Mouse (Mus musculus): ENCODE data around the gene Slit3.

Gene Slit3

DNA sequence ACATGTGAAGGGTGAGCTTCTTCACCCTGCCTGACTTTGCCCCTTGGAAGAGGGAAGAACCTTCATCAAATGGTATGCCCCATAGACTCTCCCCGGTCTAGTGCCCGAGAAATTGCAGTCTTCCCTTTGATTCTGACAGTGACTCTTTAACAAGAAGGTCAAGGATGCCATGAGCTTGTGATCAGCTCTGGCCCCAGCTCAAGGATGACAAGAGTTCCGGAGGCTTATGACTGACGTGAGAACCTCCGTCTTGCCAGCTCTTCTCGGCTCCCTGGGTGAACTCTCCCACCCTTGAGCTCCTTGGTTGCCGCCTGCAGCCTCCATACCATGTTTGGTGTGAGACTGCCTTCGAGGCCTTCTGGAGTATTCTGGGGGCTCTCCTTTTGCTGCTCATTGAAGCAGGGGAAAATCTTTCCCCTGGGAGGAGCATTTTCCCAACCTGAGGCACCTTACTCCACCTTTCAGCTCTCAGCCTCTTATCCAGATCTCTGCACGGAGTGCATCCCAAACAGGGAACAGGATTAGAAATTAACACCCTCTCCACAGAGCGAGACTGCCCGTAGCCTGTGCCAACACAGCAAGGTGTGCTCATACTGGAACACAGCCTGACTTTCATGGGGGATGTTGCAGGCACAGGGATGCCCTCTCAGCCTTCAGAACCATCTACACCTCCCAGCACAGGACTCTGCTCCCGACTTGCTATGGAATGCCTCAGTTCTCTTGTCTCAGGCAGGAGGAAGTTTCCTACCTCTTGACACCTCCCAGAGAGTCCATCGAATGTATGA lies 224.9 kb downstream of the Slit3 start:
- no peak for DNase-seq (ENCODE audit: low read depth, low spot score)

DNA sequence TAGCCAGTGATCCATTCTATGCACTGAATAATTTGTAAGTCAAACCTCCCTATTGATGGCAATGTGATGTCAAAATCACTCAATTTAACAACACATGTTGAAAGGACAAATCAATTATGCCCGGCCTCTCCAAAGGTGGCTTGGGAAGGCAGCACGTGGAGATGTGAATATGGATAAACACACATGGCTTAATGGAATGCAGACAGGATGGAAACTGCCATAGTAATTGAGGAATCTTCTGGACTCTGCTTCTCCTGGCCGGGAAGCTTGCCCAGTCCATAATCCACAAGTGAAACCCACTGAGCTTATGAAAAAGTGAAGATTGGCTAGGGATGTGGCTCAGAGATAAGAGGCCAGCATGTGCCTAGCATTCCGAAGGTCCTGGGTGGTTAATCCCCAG lies 227.1 kb downstream of the Slit3 start:
- DNase-seq (ENCODE audit: low read depth, low spot score), result no peak

DNA sequence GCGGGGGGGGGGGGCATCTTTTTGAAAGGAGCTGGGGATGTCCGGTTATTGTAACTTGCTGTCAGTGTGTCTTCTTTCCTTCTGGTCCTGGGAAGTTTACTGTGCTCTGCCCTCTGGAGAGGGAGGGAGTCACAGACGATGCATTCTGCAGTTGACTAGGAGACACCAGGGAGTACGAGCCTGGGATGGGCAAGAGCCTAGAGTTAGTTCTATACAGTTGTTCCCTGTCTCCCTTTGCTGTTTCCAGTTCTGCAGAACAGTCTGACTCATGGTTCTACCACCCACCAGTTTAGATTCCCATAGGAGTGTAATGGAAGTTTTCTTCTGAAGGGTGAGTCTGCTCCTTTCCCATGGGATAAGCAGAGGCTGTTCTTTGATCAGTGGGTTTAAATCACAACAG lies 229.9 kb downstream of the Slit3 start:
- DNase-seq (ENCODE audit: low read depth, low spot score), result no peak

DNA sequence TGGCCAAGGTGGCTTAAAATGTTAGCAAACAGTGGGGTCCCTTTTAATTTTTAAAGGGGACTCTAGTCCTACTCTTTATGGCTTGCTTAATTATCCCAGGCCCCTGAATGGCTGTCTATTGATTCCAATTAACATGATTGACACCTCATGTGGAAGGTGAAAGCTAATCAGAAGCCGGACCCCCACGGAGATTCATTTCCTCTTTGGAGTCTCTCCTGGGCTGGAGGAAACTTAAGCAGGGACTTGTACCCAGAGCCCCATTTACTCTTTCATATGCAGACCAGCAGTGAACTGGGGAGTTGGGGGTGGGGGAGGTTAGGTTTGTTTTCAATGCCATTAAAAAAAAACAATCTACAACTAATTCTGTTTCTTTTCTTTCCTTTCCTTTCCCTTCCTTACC lies 230.4 kb downstream of the Slit3 start:
- no peak for DNase-seq (ENCODE audit: low read depth, low spot score)

DNA sequence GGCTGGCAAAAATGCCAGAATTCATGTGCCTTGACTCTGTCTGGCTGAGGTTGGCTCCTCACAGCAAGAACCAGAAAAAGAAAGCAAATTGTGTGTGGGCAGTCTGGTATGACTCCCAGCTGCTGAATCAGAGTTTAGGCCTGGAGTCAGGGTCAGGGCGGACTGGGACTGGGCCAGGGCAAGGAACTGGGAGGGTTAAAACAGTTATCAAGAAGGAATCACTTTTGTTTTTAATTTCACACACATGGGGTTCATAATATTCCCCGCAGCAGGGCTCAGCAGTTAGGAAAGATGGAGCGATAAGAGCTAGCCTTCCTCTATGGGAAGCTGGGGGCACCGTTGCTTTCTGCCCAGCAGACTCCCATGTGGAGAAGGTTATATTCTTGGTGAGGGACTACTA lies 234.8 kb downstream of the Slit3 start:
- DNase-seq (ENCODE audit: low read depth, low spot score), result no peak

DNA sequence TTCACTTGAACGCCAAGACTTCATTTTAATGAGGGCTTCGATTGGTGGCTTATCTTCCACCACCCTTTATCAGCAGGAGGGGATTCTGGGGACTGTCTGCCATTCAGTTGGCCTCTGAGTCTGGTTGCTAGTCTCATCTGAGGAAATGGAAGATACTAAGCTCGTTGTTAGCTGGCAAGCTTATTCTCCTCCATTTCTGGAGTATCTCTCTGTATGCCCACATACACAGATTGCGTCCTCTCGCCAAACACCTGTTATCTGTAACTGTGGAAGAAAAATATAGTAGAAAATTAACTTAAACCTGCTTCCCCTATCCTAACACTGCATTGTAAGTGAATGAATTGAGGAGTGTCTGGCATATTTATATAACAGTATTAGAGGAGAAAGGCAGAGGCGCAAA lies 240.0 kb downstream of the Slit3 start:
- DNase-seq (ENCODE audit: low read depth, low spot score), result no peak

DNA sequence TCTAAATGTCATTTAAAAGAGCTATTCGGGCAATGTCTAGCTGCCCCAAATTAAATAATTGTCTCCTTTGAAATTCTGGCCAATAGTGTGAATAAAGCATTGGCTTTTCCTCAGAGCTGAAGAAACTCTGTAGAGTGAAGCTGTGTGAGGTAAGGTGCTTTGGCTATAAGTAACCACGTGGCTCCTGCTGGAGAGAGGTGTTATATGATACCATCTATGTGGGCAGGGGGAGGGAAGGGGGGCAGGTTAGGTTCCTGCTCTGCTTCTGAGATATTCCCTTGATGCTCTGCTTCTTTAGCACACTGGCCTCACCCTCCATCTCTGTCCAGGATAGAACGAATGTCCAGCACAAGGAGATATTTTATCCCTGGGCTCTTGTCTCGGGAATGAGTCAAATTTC lies 242.0 kb downstream of the Slit3 start:
- no peak for DNase-seq (ENCODE audit: low read depth, low spot score)

DNA sequence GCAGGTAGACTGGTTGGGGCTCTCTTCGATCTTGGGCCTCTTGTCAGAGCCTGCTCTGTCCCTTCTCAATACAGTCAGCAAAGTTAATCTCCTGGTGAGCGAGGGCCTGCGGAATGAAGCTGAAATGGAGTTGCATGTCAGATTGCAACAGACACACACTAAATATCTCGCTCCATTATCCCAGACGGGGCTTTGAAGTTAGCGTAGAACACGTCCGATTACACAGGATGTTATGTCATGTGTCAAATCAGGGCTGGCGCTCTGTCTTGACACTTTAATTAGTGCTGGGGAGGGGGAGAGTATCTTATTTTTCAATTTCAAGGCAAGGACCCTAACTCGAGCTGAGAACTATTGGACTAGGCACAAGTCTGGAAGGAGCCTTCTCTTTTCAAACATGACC lies 243.4 kb downstream of the Slit3 start:
- no peak for DNase-seq (ENCODE audit: low read depth, low spot score)

DNA sequence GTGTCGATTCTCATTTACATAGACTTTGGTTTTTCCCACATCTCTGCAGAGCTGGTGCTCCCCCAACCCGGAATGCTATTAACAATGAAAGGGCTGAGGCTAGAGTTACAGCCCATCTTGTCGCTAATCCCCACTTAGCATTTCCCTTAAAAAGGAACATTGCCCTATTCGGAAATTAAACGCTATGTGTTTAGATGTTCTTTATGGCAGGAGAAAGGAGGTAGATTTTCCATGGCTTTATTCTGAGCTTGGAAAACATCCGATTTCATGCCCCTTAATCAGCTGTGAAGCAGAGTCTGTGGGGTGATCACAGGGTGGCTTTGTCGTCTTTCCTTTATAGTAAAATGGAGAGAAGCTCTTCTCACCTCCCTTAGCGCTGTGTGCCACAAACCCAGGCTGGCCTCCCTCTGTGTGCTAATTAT lies 244.5 kb downstream of the Slit3 start:
- DNase-seq (ENCODE audit: low read depth, low spot score), result no peak

DNA sequence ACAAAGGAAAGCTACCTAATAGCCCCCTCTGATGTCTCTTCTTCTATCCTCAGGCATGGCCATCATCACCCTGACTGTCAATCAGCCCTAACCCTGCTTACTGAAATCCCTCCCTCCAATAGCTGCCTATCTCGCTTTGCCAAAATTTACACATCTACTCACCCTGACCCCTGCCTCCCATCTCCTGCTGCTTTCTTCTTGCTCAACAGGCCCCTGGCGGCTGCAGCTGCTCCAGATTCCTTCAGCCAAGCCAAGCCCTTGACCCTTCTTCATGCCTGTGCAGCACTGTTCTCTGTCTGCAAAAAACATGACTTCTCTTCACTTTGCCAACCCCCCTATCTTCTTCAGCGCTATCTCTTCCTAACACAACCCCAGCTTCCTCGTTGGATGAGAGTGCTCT lies 245.6 kb downstream of the Slit3 start:
- no peak for DNase-seq (ENCODE audit: low read depth, low spot score)

DNA sequence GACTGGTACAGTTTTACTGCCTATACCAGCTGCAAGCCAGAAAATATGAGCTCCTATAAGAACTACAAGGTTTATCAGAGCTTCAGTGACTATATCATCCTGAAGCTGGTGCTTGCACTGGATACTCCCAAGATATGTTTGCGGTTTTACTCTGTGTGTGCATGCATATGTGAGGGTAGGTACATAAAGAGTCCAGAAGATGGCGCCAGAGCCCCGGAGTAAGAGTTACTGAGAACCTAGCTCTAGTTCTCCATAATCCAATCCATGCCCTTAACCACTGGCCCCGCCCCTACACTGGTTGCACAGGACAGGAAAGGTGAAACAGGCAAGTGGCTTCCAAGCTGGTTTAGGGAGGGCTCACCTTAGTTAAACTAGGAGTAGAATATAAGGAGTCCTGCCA lies 246.2 kb downstream of the Slit3 start:
- no peak for DNase-seq (ENCODE audit: low read depth, low spot score)

DNA sequence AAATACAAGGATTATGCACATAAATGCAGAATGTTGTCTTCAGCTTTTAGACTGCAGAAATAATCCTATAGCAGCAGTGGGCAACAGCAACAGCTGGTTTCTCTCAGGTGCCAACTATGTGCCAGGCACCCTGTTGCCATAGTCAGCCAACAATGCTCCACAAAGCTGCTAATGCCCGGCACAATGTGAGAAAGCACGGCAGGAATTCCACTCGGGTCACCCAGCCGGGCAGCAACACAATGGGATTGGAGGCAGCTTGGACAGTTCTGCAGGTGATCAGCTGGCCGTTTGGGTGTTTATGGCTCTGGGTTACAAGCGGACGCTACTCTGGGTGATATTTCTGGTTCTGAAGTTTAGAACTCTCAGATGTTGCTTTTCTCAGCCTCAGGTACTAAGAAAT lies 248.9 kb downstream of the Slit3 start:
- DNase-seq (ENCODE audit: low read depth, low spot score), result no peak

DNA sequence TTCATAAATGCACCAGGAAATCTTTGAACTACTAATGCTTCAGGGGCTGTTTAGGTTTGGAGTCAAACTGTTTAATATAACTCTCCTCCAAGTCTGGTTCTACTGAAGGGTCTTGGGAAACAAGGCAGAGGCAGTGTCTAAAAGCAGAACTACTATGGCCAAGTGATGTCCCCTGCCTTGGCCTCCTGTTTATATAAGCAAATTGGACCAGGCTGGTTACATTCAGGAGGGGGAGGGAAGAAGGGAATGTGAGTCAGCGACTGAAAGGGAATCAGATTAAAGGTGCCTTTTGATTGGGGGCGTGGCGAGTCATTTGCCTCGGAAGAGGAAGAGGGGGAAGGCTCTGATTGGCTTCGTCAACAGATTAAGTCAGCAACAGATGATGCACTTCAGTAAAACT lies 249.7 kb downstream of the Slit3 start:
- DNase-seq (ENCODE audit: low read depth, low spot score), result no peak

DNA sequence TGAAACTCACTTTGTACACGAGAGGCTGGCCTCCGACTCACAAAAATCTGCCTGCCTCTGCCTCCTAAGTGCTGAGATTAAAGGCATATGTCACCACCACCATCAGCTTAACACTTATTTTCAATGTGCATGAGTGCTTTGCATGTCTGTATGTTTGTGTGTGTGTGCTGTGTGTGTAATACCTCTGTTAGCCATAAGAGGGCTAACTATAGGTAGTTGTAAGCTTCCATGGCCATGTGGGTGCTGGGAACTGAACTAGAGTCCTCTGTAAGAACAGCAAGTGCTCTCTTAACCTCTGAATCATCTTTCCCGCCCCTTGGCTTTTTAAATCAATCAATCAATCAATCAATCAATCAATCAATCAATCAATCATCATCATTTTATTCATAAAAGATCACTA lies 251.4 kb downstream of the Slit3 start:
- no peak for DNase-seq (ENCODE audit: low read depth, low spot score)

DNA sequence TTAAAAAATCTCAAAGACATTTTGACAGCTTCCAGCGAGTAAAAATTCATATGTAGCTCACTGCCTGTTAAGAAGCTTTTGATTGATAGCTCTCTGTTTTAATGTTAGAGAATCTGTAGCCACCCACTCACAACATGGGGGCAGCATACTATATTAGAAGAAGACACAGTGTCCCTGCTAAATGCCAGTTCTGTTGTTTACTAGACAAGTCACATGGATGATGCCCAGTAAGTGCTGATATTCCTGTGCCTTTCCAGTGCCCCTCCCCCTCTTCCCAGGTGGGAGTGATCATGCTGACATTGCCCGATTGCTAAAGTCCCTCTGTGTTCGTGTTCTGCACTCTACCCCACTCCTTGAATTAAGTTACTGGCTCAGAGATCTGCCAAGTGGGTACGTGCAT lies 254.0 kb downstream of the Slit3 start:
- no peak for DNase-seq (ENCODE audit: low read depth, low spot score)

DNA sequence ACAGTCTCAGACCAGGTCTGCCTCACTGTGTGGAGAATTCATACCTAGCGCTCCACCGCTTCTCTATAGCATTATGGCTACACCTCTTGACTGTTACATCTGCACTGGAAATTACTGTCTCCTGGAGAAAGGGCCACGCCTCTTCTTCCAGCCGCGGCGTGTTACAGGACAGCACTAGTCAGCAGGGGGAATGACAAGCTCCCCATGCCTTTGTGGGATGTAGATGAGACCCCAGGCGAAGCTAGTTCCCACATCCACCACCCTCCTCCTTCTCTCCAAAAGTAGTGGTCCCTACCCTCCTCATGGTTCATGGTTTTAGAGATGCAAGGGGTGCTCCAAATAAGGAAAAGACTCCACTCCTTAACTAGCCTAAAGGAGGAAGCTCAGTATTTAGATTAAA lies 257.8 kb downstream of the Slit3 start:
- no peak for DNase-seq (ENCODE audit: low read depth, low spot score)

DNA sequence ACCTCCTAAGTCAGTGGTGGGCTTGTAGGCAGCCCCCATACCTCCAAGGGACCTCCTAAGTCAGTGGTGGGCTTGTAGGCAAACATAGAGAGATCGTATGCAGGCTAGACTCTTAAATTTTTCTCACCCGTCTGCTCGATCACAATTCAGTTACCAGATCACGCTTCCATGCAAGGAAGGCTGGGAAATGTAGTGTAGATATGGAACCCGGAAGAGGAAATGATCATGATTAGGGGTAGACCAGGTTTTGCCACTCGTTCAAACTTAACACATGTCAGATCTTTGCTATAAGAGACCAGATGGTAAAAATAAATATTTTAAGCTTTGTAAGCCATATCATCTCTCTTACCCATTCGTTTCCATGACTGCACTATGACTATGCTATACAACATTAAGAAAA lies 258.4 kb downstream of the Slit3 start:
- DNase-seq (ENCODE audit: low read depth, low spot score), result no peak

DNA sequence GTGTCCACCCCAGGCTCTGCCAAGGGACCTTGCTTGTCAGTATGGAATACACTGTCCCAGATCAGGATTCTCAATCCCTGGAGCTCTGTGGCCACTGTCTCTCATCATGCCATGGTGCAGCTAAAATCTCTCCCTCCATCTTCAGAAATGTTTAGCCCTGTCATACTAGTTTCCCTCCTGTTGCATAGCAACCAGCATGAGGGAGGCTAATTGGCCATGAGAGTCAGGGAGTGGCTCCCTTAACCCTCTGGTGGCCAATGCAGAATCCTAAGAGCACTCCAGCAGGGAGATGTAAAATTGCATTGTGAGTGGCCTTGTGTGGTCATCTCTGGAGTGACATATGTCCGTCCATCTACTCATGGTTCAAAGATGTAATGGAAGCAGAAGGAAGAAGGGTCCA lies 259.7 kb downstream of the Slit3 start:
- DNase-seq (ENCODE audit: low read depth, low spot score), result no peak

DNA sequence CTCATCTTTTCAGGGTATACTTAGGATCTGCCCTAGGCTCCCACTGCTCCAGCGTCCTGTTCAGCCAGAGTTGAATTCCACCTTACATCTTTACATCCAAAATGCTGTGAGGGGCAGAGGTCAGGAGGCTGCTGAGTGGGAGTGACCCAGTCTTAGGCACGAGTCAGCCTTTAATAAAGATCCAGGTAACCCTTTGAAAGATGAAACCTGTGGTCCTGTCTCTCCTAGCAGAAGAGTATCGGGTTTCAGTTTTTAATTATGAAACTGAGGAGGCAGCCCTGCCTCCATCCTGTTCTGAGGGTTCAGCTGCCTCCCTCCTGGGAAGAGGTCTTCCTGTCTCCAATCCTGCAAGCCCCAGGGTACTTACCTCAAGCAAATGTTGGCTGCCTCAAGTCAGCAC lies 264.4 kb downstream of the Slit3 start:
- no peak for DNase-seq (ENCODE audit: low read depth, low spot score)

DNA sequence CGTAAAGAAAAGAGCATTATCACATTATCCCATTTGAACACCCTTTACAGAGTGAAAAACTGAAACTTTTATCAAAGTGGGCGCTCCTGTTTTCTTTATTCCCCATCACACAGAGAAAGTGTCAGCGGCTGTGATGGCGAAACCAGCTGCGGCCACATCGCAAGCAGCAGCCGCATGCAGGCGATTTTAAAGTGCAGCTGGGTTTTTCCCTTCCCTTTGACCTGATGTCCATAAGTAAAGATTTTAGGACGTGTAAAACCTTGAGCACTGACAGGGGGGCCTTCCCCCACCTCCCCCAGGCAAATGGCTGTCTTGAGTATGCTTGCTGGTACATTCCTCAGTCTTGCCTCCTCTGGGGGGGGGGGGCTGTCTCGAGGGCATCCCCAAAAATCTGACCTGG lies 266.8 kb downstream of the Slit3 start:
- no peak for DNase-seq (ENCODE audit: low read depth, low spot score)

DNA sequence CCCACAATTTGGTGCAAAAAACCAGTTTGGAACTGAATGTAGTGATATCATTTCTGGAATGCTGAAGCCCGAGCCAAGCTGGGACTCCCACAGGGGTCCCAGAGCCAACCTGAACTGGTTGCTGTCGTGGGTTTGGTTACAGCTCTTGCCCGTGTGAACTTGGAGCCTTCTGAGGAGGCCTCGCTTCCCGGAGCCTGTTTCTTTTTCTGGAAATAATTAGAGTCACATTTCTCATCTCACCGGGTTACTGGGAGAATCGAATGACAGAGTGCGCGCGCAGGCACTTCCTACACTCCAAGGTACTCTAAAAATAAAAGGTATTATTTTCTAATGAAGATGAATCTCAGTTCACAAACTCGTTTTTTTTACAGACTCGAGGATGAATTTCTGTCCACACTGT lies 267.4 kb downstream of the Slit3 start:
- DNase-seq (ENCODE audit: low read depth, low spot score), result no peak

DNA sequence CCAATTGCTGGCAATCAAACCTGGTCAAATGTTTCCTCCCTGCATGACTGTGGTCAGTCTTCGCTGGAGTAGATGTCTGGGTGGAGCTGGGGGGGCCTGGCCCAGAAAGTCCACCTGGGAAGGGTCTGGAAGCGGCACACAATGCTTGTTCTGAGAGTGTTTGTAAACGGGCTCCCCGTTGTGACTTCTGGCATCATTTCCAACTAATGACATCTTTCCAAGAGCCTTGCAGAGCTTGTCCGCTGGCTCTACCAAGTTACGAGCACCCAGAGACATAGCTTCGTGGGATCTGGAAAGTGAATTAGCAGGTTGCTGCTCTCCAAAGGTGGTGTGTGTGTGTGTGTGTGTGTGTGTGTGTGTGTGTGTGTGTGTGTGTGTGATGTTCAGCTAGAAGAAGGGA lies 268.3 kb downstream of the Slit3 start:
- no peak for DNase-seq (ENCODE audit: low read depth, low spot score)

DNA sequence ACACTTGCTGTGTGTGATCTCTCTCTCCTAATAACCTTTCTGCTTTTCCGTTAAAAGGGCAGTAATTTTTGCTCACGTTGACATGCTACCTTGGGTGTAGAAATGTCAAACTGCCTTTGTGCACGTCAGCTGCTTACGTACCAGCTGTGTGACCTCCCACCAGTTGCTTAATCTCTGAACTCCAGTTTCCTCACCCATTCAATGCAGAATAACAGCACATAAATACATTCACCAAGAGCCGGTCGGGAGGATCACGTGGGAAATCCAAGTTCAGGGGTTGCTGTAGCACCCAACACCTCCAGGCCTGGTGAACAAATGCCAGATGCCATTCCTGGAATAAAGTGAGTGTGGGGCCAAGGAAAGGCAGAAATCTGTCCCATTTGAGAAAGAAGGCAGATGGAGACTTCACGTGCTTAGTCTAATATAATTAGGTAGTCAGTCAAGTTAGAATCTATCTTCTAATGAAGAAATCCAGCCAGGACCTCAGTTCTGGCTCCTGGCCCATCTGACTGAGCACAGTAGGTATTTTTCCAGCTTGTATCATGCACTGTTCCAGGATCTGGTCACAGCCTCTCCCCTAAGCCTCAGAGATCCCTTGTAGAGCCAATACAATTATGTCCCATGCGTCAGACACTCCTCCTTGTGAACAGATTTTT lies 268.9 kb downstream of the Slit3 start:
- no peak for DNase-seq (ENCODE audit: low read depth, low spot score)

DNA sequence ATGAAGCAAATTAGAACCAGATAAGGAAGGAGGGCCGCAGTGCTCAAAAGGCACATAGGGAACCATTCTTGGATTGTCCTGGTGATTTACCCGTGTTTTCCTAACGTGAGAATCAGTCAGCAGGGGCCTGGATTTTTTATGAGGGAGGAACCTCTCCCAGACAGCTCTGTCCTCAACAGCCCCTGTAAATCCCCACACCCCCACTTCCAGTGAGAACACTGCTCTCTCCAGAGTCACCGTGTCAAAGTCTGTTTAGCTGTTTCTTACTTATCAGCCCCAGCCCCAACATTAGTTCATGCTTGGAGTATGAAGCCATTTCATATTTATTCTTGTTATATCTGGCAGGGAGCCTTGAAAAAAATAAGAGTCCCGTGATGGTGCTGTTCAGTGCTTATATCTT lies 272.8 kb downstream of the Slit3 start:
- no peak for DNase-seq (ENCODE audit: low read depth, low spot score)
